Mouse (Mus musculus) adrenal gland, postnatal 4 days (tissue): Measurements from ENCODE around the gene Ctag2. TPM values are rescaled to one million over a fixed set of nuclear protein-coding genes. Genes with fewer than 3 reads are reported as not detected.

Experiments used
- DNase-seq, 2 experiments: peaks; one replicate each; pipeline ENCODE4 v3.0.0; 2021 to 2022; ENCODE audit warnings: low spot score in 2 of 2, mixed read lengths in 2 of 2
- long read RNA-seq, 2 experiments: library from polyadenylated mRNA; stranded (forward); transcript quantifications; one replicate each; pipeline ENCODE4 v2.0.0; 2021
- total RNA-seq, 2 experiments: library from RNA; stranded (reverse); gene quantifications; 2 replicates each; pipeline ENCODE4 v1.2.3; 2021

The Ctag2 gene
- total RNA-seq, result not detected
- long read RNA-seq, experiment 1, result 0 reads
- long read RNA-seq, experiment 2, result 0 reads

DNA sequence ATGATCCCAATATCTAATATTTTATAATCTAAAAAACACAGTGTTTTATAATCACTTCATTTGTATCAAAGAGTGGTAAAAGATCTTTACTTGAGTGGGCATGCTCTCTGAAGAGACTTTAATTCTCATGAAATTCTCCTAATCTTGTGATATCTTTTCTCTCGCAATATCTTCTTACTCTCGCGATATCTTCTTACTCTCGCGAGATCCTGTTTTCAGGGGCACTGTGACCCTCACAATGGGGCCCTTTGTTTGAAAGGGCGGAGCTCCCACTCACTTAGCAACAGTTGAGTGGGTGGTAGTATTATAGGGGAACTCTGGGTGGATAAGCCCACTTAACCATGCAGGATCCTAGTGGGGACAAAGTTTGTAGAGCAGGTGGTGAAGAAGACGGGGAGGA lies at the start of gene Ctag2:
Ctag2 (plus strand) TSS at position 301 of the 400 bp plus-strand sequence.
- DNase-seq, result no peak
